Mouse (Mus musculus) brain, adult 2 months (tissue): ENCODE data around the gene Parvb.

Experiments used
- DNase-seq: peaks from one replicate; pipeline ENCODE4 v3.0.0; 2011; ENCODE audit warnings: low read depth, low spot score

Parvb gene

GRCm38 (mm10) chr15:84293590-84293989 is 61.7 kb downstream of the Parvb start:
- DNase-seq: no peak

GRCm38 (mm10) chr15:84294391-84294790 is 62.5 kb downstream of the Parvb start:
- no peak for DNase-seq

GRCm38 (mm10) chr15:84295225-84295624 is 63.4 kb downstream of the Parvb start:
- DNase-seq: no peak

- DNase-seq: no peak
Observed at GRCm38 (mm10) chr15:84297454-84297853, 65.6 kb downstream of the Parvb start.

GRCm38 (mm10) chr15:84298804-84299370 is 67.0 kb downstream of the Parvb start:
- DNase-seq: peak; percentile 88

GRCm38 (mm10) chr15:84299662-84300333 is 68.0 kb downstream of the Parvb start:
- peak; percentile 79 for DNase-seq

GRCm38 (mm10) chr15:84300591-84300990 is 68.7 kb downstream of the Parvb start:
- no peak for DNase-seq

- DNase-seq: peak; percentile 81
Observed at GRCm38 (mm10) chr15:84301026-84301425, 69.2 kb downstream of the Parvb start.

GRCm38 (mm10) chr15:84301641-84302420 is 70.0 kb downstream of the Parvb start:
- no peak for DNase-seq

GRCm38 (mm10) chr15:84303264-84303663 is 71.4 kb downstream of the Parvb start:
- no peak for DNase-seq

GRCm38 (mm10) chr15:84305333-84305732 is 73.5 kb downstream of the Parvb start:
- DNase-seq: no peak

GRCm38 (mm10) chr15:84310271-84310670 is 78.4 kb downstream of the Parvb start:
- DNase-seq: peak; percentile 77

- no peak for DNase-seq
Observed at GRCm38 (mm10) chr15:84311295-84312085, 79.6 kb downstream of the Parvb start.

GRCm38 (mm10) chr15:84312878-84313565 is 81.2 kb downstream of the Parvb start:
- no peak for DNase-seq

- DNase-seq: no peak
Observed at GRCm38 (mm10) chr15:84313566-84313878, 81.7 kb downstream of the Parvb start.

- no peak for DNase-seq
Observed at GRCm38 (mm10) chr15:84314420-84315080, 82.7 kb downstream of the Parvb start.

- peak; percentile 68 for DNase-seq
Observed at GRCm38 (mm10) chr15:84315276-84316046, 83.6 kb downstream of the Parvb start.

- no peak for DNase-seq
Observed at GRCm38 (mm10) chr15:84319393-84319792, 87.5 kb downstream of the Parvb start.

- DNase-seq: peak; percentile 42
Observed at GRCm38 (mm10) chr15:84321544-84322174, 89.8 kb downstream of the Parvb start.
